Comparison of ENCODE assay signal across 18 mouse cellular contexts in genomic region chr16:38097521-38097920, GRCm38 (mm10). TPM values are rescaled to one million over a fixed set of nuclear protein-coding genes. Genes with fewer than 3 reads are reported as not detected.
A peak's percentile ranks its signal among the peaks of the same experiment; 100 is the strongest.
DNase-seq lines count a peak whose midpoint lies in the region; ATAC-seq and TF ChIP-seq lines count a peak whose summit lies in the region.
"Had no signal": no experiment of that assay in that cellular context is flagged by ENCODE, and none has a peak within 500 bp of the region (broad histone marks: within the 10 kb centered on the region; RNA-seq: fewer than 3 reads in every experiment).

No protein-coding gene starts in this region.

- no peak overlapping the region for H3K27ac ChIP-seq in forebrain, embryonic 14.5 days (ENCODE audit: low read depth, low read length)
- no peak overlapping the region for H3K27ac ChIP-seq in forebrain, embryonic 12.5 days
- H3K27ac ChIP-seq in kidney, postnatal 0 days = no peak overlapping the region
- H3K27ac ChIP-seq in neural tube, embryonic 13.5 days (replicated peaks) = no peak overlapping the region
- H3K27ac ChIP-seq in neural tube, embryonic 15.5 days (replicated peaks) = no peak overlapping the region
- H3K27ac ChIP-seq: limb, embryonic 15.5 days; lung, embryonic 15.5 days; stomach, embryonic 15.5 days had no signal

- TF ChIP-seq CTCF in kidney, postnatal 0 days (IDR thresholded peaks at IDR 0.05; ENCODE audit: low read depth) = no peak

- H3K4me2 ChIP-seq in forebrain, embryonic 14.5 days (ENCODE audit: low read length) = peak overlapping the region; percentile 23; the same call in 1 of the 2 replicates
- H3K4me2 ChIP-seq in forebrain, embryonic 12.5 days = no peak overlapping the region
- no peak overlapping the region for H3K4me2 ChIP-seq in kidney, postnatal 0 days (ENCODE audit: low read length)
- H3K4me2 ChIP-seq in neural tube, embryonic 13.5 days = peak overlapping the region; percentile 31
- H3K4me2 ChIP-seq in neural tube, embryonic 15.5 days = peak overlapping the region; percentile 25
- H3K4me2 ChIP-seq: limb, embryonic 15.5 days; lung, embryonic 15.5 days; stomach, embryonic 15.5 days had no signal

- ATAC-seq in forebrain, embryonic 14.5 days = no peak
- no peak for ATAC-seq in forebrain, embryonic 12.5 days (ENCODE audit: low FRiP score)
- no peak for ATAC-seq in kidney, postnatal 0 days (replicated peaks; ENCODE audit: low FRiP score, low read depth)
- ATAC-seq in neural tube, embryonic 13.5 days (ENCODE audit: low read depth) = no peak
- ATAC-seq in neural tube, embryonic 15.5 days (ENCODE audit: low FRiP score) = no peak
- ATAC-seq: activated CD4-positive, CD25-positive, alpha-beta regulatory T cell, adult 4 months; CD4-positive, CD25-positive, alpha-beta regulatory T cell, adult 4 months had no signal

- H3K9me3 ChIP-seq in forebrain, embryonic 14.5 days (replicated peaks; ENCODE audit: control insufficient read depth, low read length) = no peaks in the 10 kb centered on the region
- H3K9me3 ChIP-seq in forebrain, embryonic 12.5 days = peaks cover 4% of the 10 kb centered on the region; the same call in 1 of the 2 replicates
- no peaks in the 10 kb centered on the region for H3K9me3 ChIP-seq in kidney, postnatal 0 days (replicated peaks; ENCODE audit: low read length)
- no peaks in the 10 kb centered on the region for H3K9me3 ChIP-seq in neural tube, embryonic 13.5 days
- H3K9me3 ChIP-seq in neural tube, embryonic 15.5 days (replicated peaks) = no peaks in the 10 kb centered on the region
- H3K9me3 ChIP-seq: limb, embryonic 15.5 days; lung, embryonic 15.5 days; stomach, embryonic 15.5 days had no signal

- WGBS in forebrain, embryonic 14.5 days = 77% methylated on average over 9 of the region's 9 CpGs
- WGBS in forebrain, embryonic 12.5 days = 83% methylated on average over 9 of the region's 9 CpGs
- 59% methylated on average over 9 of the region's 9 CpGs for WGBS in kidney, postnatal 0 days
- WGBS in neural tube, embryonic 13.5 days = 75% methylated on average over 9 of the region's 9 CpGs
- WGBS in neural tube, embryonic 15.5 days = 61% methylated on average over 9 of the region's 9 CpGs

- no peak overlapping the region for H3K9ac ChIP-seq in forebrain, embryonic 14.5 days (ENCODE audit: low read length)
- no peak overlapping the region for H3K9ac ChIP-seq in forebrain, embryonic 12.5 days
- H3K9ac ChIP-seq in kidney, postnatal 0 days (ENCODE audit: low read depth, low read length) = no peak overlapping the region
- H3K9ac ChIP-seq in neural tube, embryonic 13.5 days = no peak overlapping the region; the same call in 1 of the 2 replicates
- H3K9ac ChIP-seq in neural tube, embryonic 15.5 days (replicated peaks) = no peak overlapping the region
- H3K9ac ChIP-seq: limb, embryonic 15.5 days; lung, embryonic 15.5 days; stomach, embryonic 15.5 days had no signal

- no peak overlapping the region for H3K4me3 ChIP-seq in forebrain, embryonic 14.5 days (ENCODE audit: low read depth, low read length)
- no peak overlapping the region for H3K4me3 ChIP-seq in forebrain, embryonic 12.5 days (replicated peaks)
- no peak overlapping the region for H3K4me3 ChIP-seq in kidney, postnatal 0 days (replicated peaks; ENCODE audit: low read depth, low read length)
- peak overlapping the region; percentile 2; the same call in 1 of the 2 replicates for H3K4me3 ChIP-seq in neural tube, embryonic 13.5 days
- H3K4me3 ChIP-seq in neural tube, embryonic 15.5 days (replicated peaks) = no peak overlapping the region
- H3K4me3 ChIP-seq: limb, embryonic 15.5 days; lung, embryonic 15.5 days; stomach, embryonic 15.5 days had no signal

- no peaks in the 10 kb centered on the region for H3K27me3 ChIP-seq in forebrain, embryonic 14.5 days (replicated peaks; ENCODE audit: control insufficient read depth, insufficient read depth, low read length)
- no peaks in the 10 kb centered on the region for H3K27me3 ChIP-seq in forebrain, embryonic 12.5 days
- H3K27me3 ChIP-seq in kidney, postnatal 0 days (ENCODE audit: insufficient read depth, low read length) = no peaks in the 10 kb centered on the region
- no peaks in the 10 kb centered on the region for H3K27me3 ChIP-seq in neural tube, embryonic 13.5 days
- no peaks in the 10 kb centered on the region for H3K27me3 ChIP-seq in neural tube, embryonic 15.5 days (replicated peaks)
- H3K27me3 ChIP-seq: limb, embryonic 15.5 days; lung, embryonic 15.5 days; stomach, embryonic 15.5 days had no signal

- peaks cover 17% of the 10 kb centered on the region for H3K36me3 ChIP-seq in forebrain, embryonic 14.5 days (ENCODE audit: control insufficient read depth, insufficient read depth, low read length)
- peaks cover 17% of the 10 kb centered on the region for H3K36me3 ChIP-seq in forebrain, embryonic 12.5 days (replicated peaks)
- H3K36me3 ChIP-seq in kidney, postnatal 0 days (ENCODE audit: insufficient read depth, low read length) = 0 out of 2 replicates have a peak, but pooled peaks cover 3% of the 10 kb centered on the region
- peaks cover 11% of the 10 kb centered on the region for H3K36me3 ChIP-seq in neural tube, embryonic 13.5 days
- H3K36me3 ChIP-seq in neural tube, embryonic 15.5 days = peaks cover 5% of the 10 kb centered on the region; the same call in 1 of the 2 replicates

- H3K4me1 ChIP-seq in forebrain, embryonic 14.5 days (ENCODE audit: control insufficient read depth, insufficient read depth, low read length) = peaks cover 43% of the 10 kb centered on the region
- peaks cover 42% of the 10 kb centered on the region for H3K4me1 ChIP-seq in forebrain, embryonic 12.5 days
- no peaks in the 10 kb centered on the region for H3K4me1 ChIP-seq in kidney, postnatal 0 days (replicated peaks; ENCODE audit: insufficient read depth, low read length)
- H3K4me1 ChIP-seq in neural tube, embryonic 13.5 days (replicated peaks) = peaks cover 63% of the 10 kb centered on the region
- H3K4me1 ChIP-seq in neural tube, embryonic 15.5 days = peaks cover 77% of the 10 kb centered on the region

- DNase-seq in forebrain, embryonic 14.5 days (ENCODE audit: low spot score) = no peak
- DNase-seq in kidney, postnatal 0 days (ENCODE audit: low spot score) = peak; percentile 36
- DNase-seq in kidney, adult 11 months = no peak
- no peak for DNase-seq in neural tube, embryonic 10.5 days (ENCODE audit: extremely low spot score, low spot score)
- no peak for DNase-seq in layer of hippocampus, postnatal 14 days (ENCODE audit: low spot score in 2 of 2)
- DNase-seq: adrenal gland, postnatal 14 days; cerebellum, postnatal 10 days; kidney, adult 8-10 months; kidney, postnatal 25 days; thymus, adult 2 months had no signal

RNA-seq across cellular contexts. Expression of gene Gsk3b, which starts 8.7 kb away (rescaled TPM):
- 130 and 156 TPM in 2 replicates for polyA plus RNA-seq in forebrain, embryonic 14.5 days (2014; fragmentation: Nextera tagmentation; extraction: Ambion mirVana)
- 116 and 129 TPM in 2 replicates for polyA plus RNA-seq in forebrain, embryonic 12.5 days (2016; fragmentation: Nextera tagmentation; extraction: Ambion mirVana)
- polyA plus RNA-seq in kidney, postnatal 0 days (2015; fragmentation: Nextera tagmentation; extraction: Ambion mirVana) = 43.8 and 48.7 TPM in 2 replicates
- polyA plus RNA-seq in neural tube, embryonic 13.5 days (2015; fragmentation: Nextera tagmentation; extraction: Ambion mirVana) = 158 and 167 TPM in 2 replicates
- 130 and 145 TPM in 2 replicates for polyA plus RNA-seq in neural tube, embryonic 15.5 days (2015; fragmentation: Nextera tagmentation; extraction: Ambion mirVana)
- 100 to 1,000 TPM; 189 to 199 TPM for total RNA-seq in layer of hippocampus, postnatal 14 days (2021)

Comparison
In these comparisons a context has a peak if more than half of its experiments do, and no peak if none do; other contexts are left out.
1. H3K4me2 ChIP-seq: peak in forebrain, embryonic 14.5 days (single experiment), neural tube, embryonic 13.5 days (single experiment) and neural tube, embryonic 15.5 days (single experiment); none in forebrain, embryonic 12.5 days (single experiment) and kidney, postnatal 0 days (single experiment).